Mouse (Mus musculus) stomach, embryonic 14.5 days (tissue): ENCODE results near the gene Sik1. TPM values are rescaled to one million over a fixed set of nuclear protein-coding genes. Genes with fewer than 3 reads are reported as not detected.

Experiments
- ATAC-seq: fragments of 200-750 bp; cut with Nextera tagmentation; 2 replicates; pipeline ENCODE4 v1.8.0; 2017; ENCODE audit warnings: low read depth, moderate TSS enrichment; ENCODE audit not compliant: insufficient number of reproducible peaks, insufficient read depth, low FRiP score
- H3K27ac ChIP-seq: fragments of 300-500 bp; sonication (generic); 2 replicates; pipeline ENCODE4 v1.5.1; 2014; ENCODE audit warnings: mild to moderate bottlenecking, low read length, moderate library complexity, mixed read lengths
- H3K27me3 ChIP-seq: fragments of 300-500 bp; sonication (generic); 2 replicates; pipeline ENCODE4 v1.6.1; 2014; ENCODE audit warnings: low read length, control low read depth, mixed read lengths; ENCODE audit not compliant: control insufficient read depth, insufficient read depth
- H3K36me3 ChIP-seq: fragments of 300-500 bp; sonication (generic); 2 replicates; pipeline ENCODE4 v1.6.1; 2014; ENCODE audit warnings: mild to moderate bottlenecking, control low read depth, low read length, moderate library complexity, mixed read lengths; ENCODE audit not compliant: control insufficient read depth, insufficient read depth
- H3K4me1 ChIP-seq: fragments of 300-500 bp; sonication (generic); 2 replicates; pipeline ENCODE4 v1.6.1; 2014; ENCODE audit warnings: low read length, control low read depth, mixed read lengths; ENCODE audit not compliant: control insufficient read depth, insufficient read depth
- H3K4me2 ChIP-seq: fragments of 300-500 bp; sonication (generic); replicated peaks from 2 replicates; pipeline ENCODE4 v1.6.1; 2014; ENCODE audit warnings: low read depth, low read length, control low read depth
- H3K4me3 ChIP-seq: fragments of 300-500 bp; sonication (generic); 2 replicates; pipeline ENCODE4 v1.5.1; 2014; ENCODE audit warnings: low read depth, low read length, control low read depth
- H3K9ac ChIP-seq: fragments of 300-500 bp; sonication (generic); replicated peaks from 2 replicates; pipeline ENCODE4 v1.6.1; 2014; ENCODE audit warnings: low read depth, mild to moderate bottlenecking, control low read depth, low read length, moderate library complexity, mixed read lengths
- H3K9me3 ChIP-seq: fragments of 300-500 bp; sonication (generic); 2 replicates; pipeline ENCODE4 v1.6.1; 2016; ENCODE audit warnings: low read depth, low read length, control low read depth; ENCODE audit not compliant: control insufficient read depth
- WGBS: fragments of 180-500 bp; shearing (Covaris S2); extraction: QIAGEN DNeasy Blood & Tissue Kit; methylation state at CpG from one replicate; pipeline ENCODE4 v1.1.7; 2014; 5-methylcytosine and 5-hydroxymethylcytosine counted together
- polyA plus RNA-seq: library from polyadenylated mRNA; unstranded; fragments of >200 nt; fragmentation: Nextera tagmentation; extraction: Ambion mirVana; gene quantifications from 2 replicates; pipeline ENCODE4 v1.2.1, GENCODE M21; 2014

The Sik1 gene
- polyA plus RNA-seq, 1 experiment from 2014 or later, result 19.7 TPM

GRCm38 (mm10) chr17:31873185-31873870, 17.7 kb upstream of the Sik1 start:
- H3K4me2 ChIP-seq, result no peak overlapping the region
- no peaks in the 10 kb centered on the region for H3K9me3 ChIP-seq
- 83% methylated on average over 8 of the region's 8 CpGs for WGBS
- peaks cover 32% of the 10 kb centered on the region for H3K4me1 ChIP-seq
- no peak for ATAC-seq
- no peaks in the 10 kb centered on the region for H3K27me3 ChIP-seq
- H3K36me3 ChIP-seq, result no peaks in the 10 kb centered on the region
- no peak overlapping the region for H3K9ac ChIP-seq
- no peak overlapping the region for H3K4me3 ChIP-seq
- H3K27ac ChIP-seq, result no peak overlapping the region

GRCm38 (mm10) chr17:31872826-31873165, 17.2 kb upstream of the Sik1 start:
- H3K4me3 ChIP-seq, result no peak overlapping the region
- peaks cover 29% of the 10 kb centered on the region for H3K4me1 ChIP-seq
- H3K4me2 ChIP-seq, result no peak overlapping the region

GRCm38 (mm10) chr17:31871968-31872825, 16.6 kb upstream of the Sik1 start:
- H3K9ac ChIP-seq, result no peak overlapping the region
- ATAC-seq, result no peak
- H3K4me3 ChIP-seq, result no peak overlapping the region
- WGBS, result 65% methylated on average over 14 of the region's 14 CpGs
- no peaks in the 10 kb centered on the region for H3K27me3 ChIP-seq
- H3K4me2 ChIP-seq, result no peak overlapping the region
- peaks cover 23% of the 10 kb centered on the region for H3K4me1 ChIP-seq
- no peaks in the 10 kb centered on the region for H3K9me3 ChIP-seq
- peak overlapping the region; percentile 39; the same call in 1 of the 2 replicates for H3K27ac ChIP-seq
- no peaks in the 10 kb centered on the region for H3K36me3 ChIP-seq

More at GRCm38 (mm10) chr17:31872826-31873165, 17.2 kb upstream of the Sik1 start:
- H3K27me3 ChIP-seq, result no peaks in the 10 kb centered on the region
- no peaks in the 10 kb centered on the region for H3K36me3 ChIP-seq
- WGBS, result 69% methylated on average over 7 of the region's 7 CpGs
- no peaks in the 10 kb centered on the region for H3K9me3 ChIP-seq
- no peak overlapping the region for H3K9ac ChIP-seq
- H3K27ac ChIP-seq, result no peak overlapping the region
- no peak for ATAC-seq

GRCm38 (mm10) chr17:31870931-31871421, 15.4 kb upstream of the Sik1 start:
- H3K36me3 ChIP-seq, result no peaks in the 10 kb centered on the region
- no peaks in the 10 kb centered on the region for H3K27me3 ChIP-seq
- peak; percentile 51; the same call in 1 of the 2 replicates for ATAC-seq
- H3K9me3 ChIP-seq, result no peaks in the 10 kb centered on the region
- H3K4me3 ChIP-seq, result no peak overlapping the region
- H3K27ac ChIP-seq, result peak overlapping the region; percentile 58; the same call in 1 of the 2 replicates
- H3K4me2 ChIP-seq, result peak overlapping the region; percentile 27
- 13% methylated on average over 13 of the region's 13 CpGs for WGBS
- H3K9ac ChIP-seq, result no peak overlapping the region
- peaks cover 22% of the 10 kb centered on the region for H3K4me1 ChIP-seq

- no peak for ATAC-seq
- H3K4me1 ChIP-seq, result peaks cover 27% of the 10 kb centered on the region
- no peak overlapping the region for H3K9ac ChIP-seq
- peak overlapping the region; percentile 58; the same call in 1 of the 2 replicates for H3K27ac ChIP-seq
- no peaks in the 10 kb centered on the region for H3K27me3 ChIP-seq
- 69% methylated on average over 9 of the region's 9 CpGs for WGBS
- no peaks in the 10 kb centered on the region for H3K9me3 ChIP-seq
- H3K36me3 ChIP-seq, result no peaks in the 10 kb centered on the region
- no peak overlapping the region for H3K4me3 ChIP-seq
- peak overlapping the region; percentile 27 for H3K4me2 ChIP-seq
These were observed 14.8 kb upstream of the Sik1 start for GRCm38 (mm10) chr17:31870446-31870845.

GRCm38 (mm10) chr17:31868076-31868475, 12.5 kb upstream of the Sik1 start:
- Histone ChIP-seq H3K4me1 (peaks cover 27% of the 10 kb centered on the region; the same call in 1 of the 2 replicates), H3K36me3 (no peaks in the 10 kb centered on the region), H3K4me3 (no peak overlapping the region), H3K9me3 (no peaks in the 10 kb centered on the region), H3K27me3 (no peaks in the 10 kb centered on the region), H3K4me2 (no peak overlapping the region), H3K9ac (no peak overlapping the region), H3K27ac (no peak overlapping the region)
- no peak for ATAC-seq
- 72% methylated on average over 4 of the region's 4 CpGs for WGBS

- H3K36me3 ChIP-seq, result no peaks in the 10 kb centered on the region
- no peak for ATAC-seq
- WGBS, result 93% methylated on average over 7 of the region's 7 CpGs
- no peak overlapping the region for H3K27ac ChIP-seq
- no peaks in the 10 kb centered on the region for H3K27me3 ChIP-seq
- H3K4me3 ChIP-seq, result no peak overlapping the region
- H3K4me1 ChIP-seq, result peaks cover 24% of the 10 kb centered on the region; the same call in 1 of the 2 replicates
- H3K9me3 ChIP-seq, result no peaks in the 10 kb centered on the region
- no peak overlapping the region for H3K9ac ChIP-seq
- H3K4me2 ChIP-seq, result no peak overlapping the region
These were observed 11.5 kb upstream of the Sik1 start for GRCm38 (mm10) chr17:31867061-31867460.

GRCm38 (mm10) chr17:31865636-31866035, 10.0 kb upstream of the Sik1 start:
- H3K36me3 ChIP-seq, result no peaks in the 10 kb centered on the region
- no peak overlapping the region for H3K4me2 ChIP-seq
- H3K9ac ChIP-seq, result no peak overlapping the region
- no peaks in the 10 kb centered on the region for H3K9me3 ChIP-seq
- no peak overlapping the region; the same call in 1 of the 2 replicates for H3K27ac ChIP-seq
- no peaks in the 10 kb centered on the region for H3K27me3 ChIP-seq
- H3K4me3 ChIP-seq, result no peak overlapping the region
- 51% methylated on average over 7 of the region's 7 CpGs for WGBS
- H3K4me1 ChIP-seq, result peaks cover 18% of the 10 kb centered on the region; the same call in 1 of the 2 replicates
- ATAC-seq, result 0 out of 2 replicates have a peak, but pooled peaks have one; percentile 24
